Mouse (Mus musculus) heart, adult 2 months (tissue): ENCODE measurements around the gene 4921504E06Rik. TPM values are rescaled to one million over a fixed set of nuclear protein-coding genes. Genes with fewer than 3 reads are reported as not detected.

Experiments used
- DNase-seq, 2 experiments: peaks; one replicate each; pipeline ENCODE4 v3.0.0; 2021
- H3K27ac ChIP-seq: fragments of 200-600 bp; 2 replicates; pipeline ENCODE4 v1.8.1; 2022
- H3K27me3 ChIP-seq: fragments of 200-500 bp; 2 replicates; pipeline ENCODE4 v1.6.1; 2012; ENCODE audit warnings: mild to moderate bottlenecking, low read length, inconsistent platforms, mixed read lengths; ENCODE audit not compliant: control insufficient read depth, insufficient read depth
- H3K36me3 ChIP-seq: fragments of 200-500 bp; 2 replicates; pipeline ENCODE4 v1.6.1; 2012; ENCODE audit warnings: low read length, inconsistent platforms; ENCODE audit not compliant: control insufficient read depth, insufficient read depth
- H3K4me1 ChIP-seq: fragments of 200-500 bp; 2 replicates; pipeline ENCODE4 v1.6.1; 2011; ENCODE audit warnings: low read length; ENCODE audit not compliant: control insufficient read depth, insufficient read depth
- H3K4me3 ChIP-seq: fragments of 200-600 bp; 2 replicates; pipeline ENCODE4 v1.8.1; 2022
- H3K79me2 ChIP-seq: fragments of 200-500 bp; replicated peaks from 2 replicates; pipeline ENCODE4 v1.6.1; 2012; ENCODE audit warnings: mild to moderate bottlenecking, inconsistent platforms, low read length, moderate library complexity, mixed read lengths; ENCODE audit not compliant: control insufficient read depth, insufficient read depth
- H3K9ac ChIP-seq: fragments of 200-500 bp; 2 replicates; pipeline ENCODE4 v1.6.1; 2012; ENCODE audit warnings: low read depth, mild to moderate bottlenecking, control low read depth, inconsistent platforms, low read length, mixed read lengths
- CTCF ChIP-seq: fragments of 200-600 bp; IDR thresholded peaks from 2 replicates; pipeline ENCODE4 v1.8.1; 2022; ENCODE audit warnings: antibody characterized with exemption, mild to moderate bottlenecking, moderate library complexity
- EP300 ChIP-seq: fragments of 200-500 bp; IDR thresholded peaks from 2 replicates; pipeline ENCODE4 v1.6.1; 2011; ENCODE audit warnings: low read depth, low read length, control low read depth; ENCODE audit not compliant: insufficient read depth
- POLR2A ChIP-seq: fragments of 200-500 bp; IDR thresholded peaks from 2 replicates; pipeline ENCODE4 v1.6.1; 2011; ENCODE audit warnings: mild to moderate bottlenecking, low read depth, low read length, control low read depth; ENCODE audit not compliant: insufficient read depth
- WGBS: fragments of 180-500 bp; shearing (Covaris S2); methylation state at CpG from one replicate; pipeline ENCODE4 v1.1.7; 2018; 5-methylcytosine and 5-hydroxymethylcytosine counted together
- intact Hi-C: fragments of 180-260 bp; cut with DNase I; formaldehyde crosslinking; loops from one replicate; pipeline ENCODE4 v1.15.1; 2025
- polyA plus RNA-seq: library from polyadenylated mRNA; depleted of rRNA; stranded (reverse); fragments of >200 nt; gene quantifications from 2 replicates; pipeline ENCODE4 v1.2.3, GENCODE M21; 2012; rRNA removed
- total RNA-seq, 2 experiments: library from RNA; stranded (reverse); gene quantifications; 2 replicates each; pipeline ENCODE4 v1.2.3; 2021

4921504E06Rik gene
- total and polyA plus RNA-seq, 3 experiments: not detected

- Histone ChIP-seq H3K4me1 (no peaks in the 10 kb centered on the region), H3K79me2 (no peaks in the 10 kb centered on the region), H3K36me3 (no peaks in the 10 kb centered on the region), H3K4me3 (no peak overlapping the region), H3K9ac (peak overlapping the region; percentile 33; the same call in 1 of the 2 replicates), H3K27ac (no peak overlapping the region), H3K27me3 (no peaks in the 10 kb centered on the region)
- no peak for DNase-seq
- peak; percentile 78 for TF ChIP-seq CTCF
- no peak for TF ChIP-seq POLR2A
- WGBS: 1% methylated on average over 6 of the region's 6 CpGs
- intact Hi-C loops: loop anchor here (2.0 kb wide), 3 partner anchors 106 to 504 kb away; no protein-coding TSS in a partner anchor
These were observed 138.6 kb downstream of the 4921504E06Rik start for GRCm38 (mm10) chr2:19415063-19415521.

DNA sequence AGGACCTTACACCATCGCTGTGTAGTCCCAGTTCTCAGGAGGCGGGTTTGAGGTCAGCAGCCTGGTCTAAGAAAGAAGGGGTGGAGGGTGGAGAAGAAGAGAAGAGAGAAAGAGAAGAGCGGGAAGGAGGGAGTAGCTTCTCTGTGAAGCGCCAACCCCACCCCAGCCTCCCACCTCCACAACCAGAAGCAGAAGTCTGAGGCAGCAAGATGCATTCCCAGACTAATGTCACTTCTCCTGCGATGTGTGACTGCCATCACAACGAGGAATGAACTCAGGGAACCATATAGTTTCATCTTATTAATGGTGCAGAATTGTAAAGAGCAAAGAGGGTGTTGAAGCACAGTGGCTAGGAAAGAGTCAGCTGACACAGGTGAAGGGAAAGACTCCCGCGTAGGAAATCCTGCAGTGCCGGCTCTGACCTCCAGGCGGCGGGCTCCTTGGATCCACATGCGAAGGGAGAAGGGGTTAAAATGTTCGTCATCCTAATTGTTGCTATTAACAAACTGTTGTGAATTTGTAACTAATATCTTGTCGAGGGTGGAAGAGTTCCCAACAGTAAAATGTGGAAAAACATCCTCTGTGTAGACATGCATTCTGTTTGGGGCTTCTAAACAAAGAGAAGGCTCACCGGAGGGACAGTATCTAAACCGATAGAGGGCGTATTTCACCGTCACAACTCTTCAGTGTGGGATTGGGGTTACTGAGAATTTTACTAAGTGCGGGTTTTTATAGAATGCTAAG is 139.3 kb downstream of the 4921504E06Rik start:
- Histone ChIP-seq H3K4me1 (no peaks in the 10 kb centered on the region), H3K4me3 (no peak overlapping the region), H3K27ac (no peak overlapping the region), H3K36me3 (no peaks in the 10 kb centered on the region), H3K27me3 (no peaks in the 10 kb centered on the region), H3K9ac (peak overlapping the region; percentile 33; the same call in 1 of the 2 replicates), H3K79me2 (no peaks in the 10 kb centered on the region)
- intact Hi-C loops: loop anchor here (2.0 kb wide), 3 partner anchors 106 to 504 kb away; no protein-coding TSS in a partner anchor
- WGBS: 17% methylated on average over 19 of the region's 19 CpGs
- peak; percentile 34 to 63 for DNase-seq
- peak; percentile 74 for TF ChIP-seq CTCF
- no peak for TF ChIP-seq EP300

Other genes with a start within 250 kb of the 4921504E06Rik start
- 10 to 100 TPM; 52.8 to 64.0 TPM for gene Msrb2, start 182.5 kb downstream of the 4921504E06Rik start, total RNA-seq
- gene Msrb2, start 182.5 kb downstream of the 4921504E06Rik start, polyA plus RNA-seq: 76.9 and 116 TPM in 2 replicates
- gene Ptf1a, start 108.3 kb downstream of the 4921504E06Rik start, total RNA-seq: not detected
- gene Ptf1a, start 108.3 kb downstream of the 4921504E06Rik start, polyA plus RNA-seq: not detected in 2 replicates
- 10 to 100 TPM; 22.6 to 27.6 TPM for gene Otud1, start 103.8 kb upstream of the 4921504E06Rik start, total RNA-seq
- 5.0 and 5.7 TPM in 2 replicates for gene Otud1, start 103.8 kb upstream of the 4921504E06Rik start, polyA plus RNA-seq